Mouse (Mus musculus): ENCODE results near the gene Rexo5.

DNA sequence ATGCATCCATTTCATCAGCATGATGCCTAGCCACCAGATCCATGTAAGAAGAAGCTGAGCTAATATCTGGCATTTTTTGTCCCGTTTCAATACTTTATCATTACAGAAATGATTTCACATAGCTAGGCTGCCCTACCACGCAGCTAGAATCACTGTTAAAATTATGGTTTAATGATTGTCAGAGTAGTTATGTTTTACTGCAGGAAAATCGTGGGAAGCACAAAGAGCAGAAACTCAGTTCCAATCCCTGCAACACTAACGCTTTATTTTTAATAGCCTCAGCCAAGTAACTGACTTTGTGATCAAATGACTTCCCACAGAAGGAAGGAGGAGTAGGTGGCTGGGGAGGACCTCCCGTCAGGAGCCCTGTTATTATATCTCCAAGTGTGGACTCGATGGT is 26.8 kb upstream of the Rexo5 start:
- TF ChIP-seq CTCF (IDR thresholded peaks at IDR 0.05; ENCODE audit: borderline replicate concordance, extremely low read depth, insufficient read depth, insufficient read length) (no peak), POLR2A (IDR thresholded peaks at IDR 0.05; ENCODE audit: borderline replicate concordance, extremely low read depth, insufficient read depth, insufficient read length, poor library complexity, severe bottlenecking) (no peak)
